Mouse (Mus musculus): ENCODE measurements around the gene Sfxn3. TPM values are rescaled to one million over a fixed set of nuclear protein-coding genes. Genes with fewer than 3 reads are reported as not detected.
"Not testable (repeated sequence)": the region's sequence is repeated elsewhere in the genome, so short reads cannot be mapped to it uniquely, and the experiment has no call there.

The Sfxn3 gene
- polyA plus RNA-seq, 1 experiment from 2014 or later, result 63.1 TPM

DNA sequence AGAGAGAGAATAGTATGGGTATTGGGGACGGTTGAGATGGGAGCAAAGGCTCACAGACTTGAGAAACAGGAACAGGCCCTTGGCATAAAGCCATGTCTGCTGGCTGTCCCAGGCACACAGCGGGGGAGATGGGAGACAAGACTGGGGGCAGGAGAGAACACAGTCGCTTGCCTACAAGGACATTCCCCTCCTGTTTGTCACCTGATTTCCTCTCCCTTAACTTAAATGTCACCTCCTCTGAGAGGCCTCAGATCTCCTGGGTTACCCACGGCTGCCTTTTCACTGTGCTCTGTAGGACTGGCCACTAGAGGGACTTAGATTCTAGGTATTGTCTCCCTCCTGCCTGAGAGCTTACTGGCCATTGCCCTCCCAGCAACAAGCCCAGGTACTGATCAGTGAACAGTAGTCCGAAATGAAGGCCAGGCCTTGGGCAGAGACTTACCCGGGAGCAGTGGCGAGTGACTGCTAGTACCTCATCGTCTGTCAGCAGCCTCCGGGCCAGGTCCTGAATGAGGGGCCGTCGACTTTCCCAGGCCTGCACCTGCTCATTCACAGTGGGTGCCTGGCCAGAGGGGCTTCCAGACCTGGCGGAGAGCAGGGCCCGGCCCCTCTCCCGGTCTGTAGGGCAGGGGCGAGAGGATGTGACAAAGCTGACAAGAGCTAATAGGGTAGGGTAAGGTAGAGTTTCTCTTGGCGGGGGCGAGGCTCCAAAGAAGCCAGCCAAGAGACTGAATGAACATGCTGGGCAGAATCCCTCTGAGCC is 14.6 kb upstream of the Sfxn3 start:
- Histone ChIP-seq H3K27me3 (peaks cover 17% of the 10 kb centered on the region), H3K4me3 (no peak overlapping the region), H3K9me3 (no peaks in the 10 kb centered on the region), H3K36me3 (peaks cover 8% of the 10 kb centered on the region), H3K4me1 (replicated peaks) (peaks cover 36% of the 10 kb centered on the region), H3K4me2 (no peak overlapping the region), H3K27ac (no peak overlapping the region), H3K9ac (peak overlapping the region; percentile 29)
- 48% methylated on average over 17 of the region's 17 CpGs for WGBS
- no peak for ATAC-seq (ENCODE audit: low FRiP score)

DNA sequence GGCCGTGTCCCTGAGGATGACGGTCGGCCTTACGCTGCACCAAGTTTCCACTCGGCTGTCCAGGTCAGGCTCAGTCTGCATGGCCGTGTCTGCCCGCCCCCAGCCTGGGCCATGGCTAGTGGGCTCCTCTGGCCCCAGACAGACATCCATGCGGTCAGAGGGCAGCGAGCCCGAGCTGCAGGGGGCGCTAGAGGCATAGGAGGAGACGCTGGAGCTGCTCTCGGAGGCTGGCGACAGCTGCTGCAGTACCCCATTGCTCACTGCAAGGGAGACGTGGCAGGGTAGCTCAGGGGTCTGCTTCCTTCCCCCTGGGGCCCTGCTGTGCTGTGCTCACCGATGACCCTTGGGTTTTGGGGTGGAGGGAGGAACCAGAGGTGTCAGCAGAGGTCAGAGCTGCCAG is 10.4 kb upstream of the Sfxn3 start:
- Histone ChIP-seq H3K4me1 (replicated peaks) (peaks cover 15% of the 10 kb centered on the region), H3K27ac (no peak overlapping the region), H3K9ac (no peak overlapping the region), H3K4me3 (no peak overlapping the region), H3K9me3 (no peaks in the 10 kb centered on the region), H3K27me3 (peaks cover 32% of the 10 kb centered on the region), H3K36me3 (no peaks in the 10 kb centered on the region), H3K4me2 (no peak overlapping the region)
- ATAC-seq (ENCODE audit: low FRiP score), result no peak
- WGBS, result 31% methylated on average over 16 of the region's 16 CpGs

DNA sequence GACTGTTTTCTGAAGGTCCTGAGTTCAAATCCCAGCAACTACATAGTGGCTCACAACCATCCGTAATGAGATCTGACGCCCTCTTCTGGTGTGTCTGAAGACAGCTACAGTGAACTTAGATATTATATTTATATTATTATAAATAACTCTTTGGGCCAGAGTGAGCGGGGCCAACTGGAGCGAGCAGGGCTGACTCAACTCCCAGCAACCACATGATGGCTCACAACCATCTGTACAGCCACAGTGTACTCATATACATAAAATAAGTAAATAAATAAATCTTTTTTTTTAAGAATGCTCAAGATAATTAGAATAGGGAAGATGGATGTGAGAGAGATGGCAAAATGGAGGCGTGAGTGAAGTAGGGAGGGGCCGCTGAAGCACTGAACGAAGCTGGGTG is 9.1 kb upstream of the Sfxn3 start:
- ATAC-seq (ENCODE audit: low FRiP score), result not testable (repeated sequence)

DNA sequence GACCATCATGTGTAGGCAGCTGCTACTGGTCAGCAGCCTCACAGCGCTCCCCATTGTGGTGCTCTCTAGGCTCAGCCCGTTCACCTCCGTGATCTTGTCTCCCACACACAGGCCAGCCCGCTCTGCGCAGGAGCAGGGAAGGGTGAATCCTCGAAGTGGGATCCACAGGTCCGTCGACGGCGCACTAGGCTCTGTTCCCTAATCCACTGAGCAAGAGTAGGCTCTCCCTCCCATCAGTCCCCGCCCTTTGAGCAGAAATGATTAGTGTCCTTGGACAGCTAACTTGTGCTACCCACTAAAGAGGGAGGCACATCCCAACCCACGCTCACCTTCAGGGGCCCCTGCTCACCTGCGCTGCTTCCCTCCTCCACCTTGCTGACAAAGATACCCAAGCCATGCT is 7.1 kb upstream of the Sfxn3 start:
- ATAC-seq (ENCODE audit: low FRiP score), result no peak

More for the DNA sequence above, 9.1 kb upstream of the Sfxn3 start:
- H3K27me3 ChIP-seq, result peaks cover 35% of the 10 kb centered on the region
- H3K9ac ChIP-seq; H3K36me3 ChIP-seq; H3K4me3 ChIP-seq; H3K9me3 ChIP-seq; H3K4me1 ChIP-seq (replicated peaks); H3K27ac ChIP-seq; H3K4me2 ChIP-seq: not testable (repeated sequence)
- WGBS, result 91% methylated on average over 7 of the region's 7 CpGs

DNA sequence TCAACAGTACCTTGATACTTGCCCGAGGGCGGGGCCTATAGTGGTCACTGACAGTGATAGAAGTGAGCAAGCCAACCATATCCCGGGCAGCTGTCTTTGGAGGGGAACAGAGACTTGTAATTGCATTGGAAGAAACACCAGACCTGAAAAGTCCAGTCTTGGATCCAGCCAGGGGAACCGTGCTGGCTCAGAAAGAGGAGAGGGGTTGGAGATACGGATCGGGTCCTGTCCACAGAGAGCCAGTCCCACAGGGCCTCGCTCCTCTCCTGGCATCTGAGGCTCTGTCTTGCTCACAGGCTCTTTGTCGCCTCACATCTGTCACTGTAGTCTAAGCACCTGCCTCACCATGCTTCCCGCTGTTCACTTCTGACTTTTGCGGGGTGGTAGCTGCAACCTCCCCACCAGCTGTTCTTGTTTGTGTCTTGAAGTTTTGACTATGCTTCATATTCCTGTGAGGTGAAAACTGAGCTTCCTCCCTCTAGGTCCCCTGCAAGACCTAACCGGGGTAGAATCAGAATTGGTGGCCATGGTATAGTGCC is 2.8 kb upstream of the Sfxn3 start:
- Histone ChIP-seq H3K27me3 (peaks cover 34% of the 10 kb centered on the region), H3K27ac (no peak overlapping the region), H3K4me3 (no peak overlapping the region), H3K9ac (no peak overlapping the region), H3K4me1 (replicated peaks) (peaks cover 44% of the 10 kb centered on the region), H3K9me3 (no peaks in the 10 kb centered on the region), H3K36me3 (peaks cover 5% of the 10 kb centered on the region; the same call in 1 of the 2 replicates), H3K4me2 (no peak overlapping the region)
- 54% methylated on average over 11 of the region's 11 CpGs for WGBS
- ATAC-seq (ENCODE audit: low FRiP score), result no peak

More for the DNA sequence above, 7.1 kb upstream of the Sfxn3 start:
- Histone ChIP-seq H3K4me3 (no peak overlapping the region), H3K4me2 (no peak overlapping the region), H3K27me3 (peaks cover 47% of the 10 kb centered on the region), H3K4me1 (replicated peaks) (peaks cover 10% of the 10 kb centered on the region; the same call in 1 of the 2 replicates), H3K27ac (no peak overlapping the region), H3K36me3 (no peaks in the 10 kb centered on the region), H3K9me3 (no peaks in the 10 kb centered on the region), H3K9ac (no peak overlapping the region)
- WGBS, result 52% methylated on average over 13 of the region's 13 CpGs

DNA sequence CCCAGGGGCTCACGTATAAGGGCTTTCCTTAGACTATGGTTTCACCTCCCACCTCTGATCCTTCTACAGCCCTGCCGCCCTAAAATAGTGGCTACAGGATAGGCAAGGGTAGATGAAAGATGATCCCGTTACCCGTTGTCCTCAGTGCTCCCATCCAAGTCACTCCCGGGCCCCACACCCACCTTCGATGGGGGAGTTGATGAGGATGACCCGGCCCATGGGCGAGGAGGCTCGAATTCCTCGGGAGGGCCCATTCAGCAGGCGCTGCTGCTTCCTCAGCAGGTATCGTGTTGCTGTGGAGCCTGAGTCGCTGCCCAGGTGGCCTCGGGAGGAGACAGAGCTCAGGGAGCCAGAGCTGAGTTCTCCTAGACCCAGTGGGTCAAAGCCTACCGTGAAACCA is 2.1 kb upstream of the Sfxn3 start:
- H3K4me2 ChIP-seq, result no peak overlapping the region
- peaks cover 48% of the 10 kb centered on the region for H3K4me1 ChIP-seq (replicated peaks)
- H3K36me3 ChIP-seq, result peaks cover 8% of the 10 kb centered on the region
- no peak overlapping the region for H3K27ac ChIP-seq
- ATAC-seq (ENCODE audit: low FRiP score), result no peak
- H3K9ac ChIP-seq, result no peak overlapping the region
- H3K27me3 ChIP-seq, result peaks cover 26% of the 10 kb centered on the region
- WGBS, result 49% methylated on average over 15 of the region's 15 CpGs
- H3K4me3 ChIP-seq, result no peak overlapping the region
- H3K9me3 ChIP-seq, result no peaks in the 10 kb centered on the region

DNA sequence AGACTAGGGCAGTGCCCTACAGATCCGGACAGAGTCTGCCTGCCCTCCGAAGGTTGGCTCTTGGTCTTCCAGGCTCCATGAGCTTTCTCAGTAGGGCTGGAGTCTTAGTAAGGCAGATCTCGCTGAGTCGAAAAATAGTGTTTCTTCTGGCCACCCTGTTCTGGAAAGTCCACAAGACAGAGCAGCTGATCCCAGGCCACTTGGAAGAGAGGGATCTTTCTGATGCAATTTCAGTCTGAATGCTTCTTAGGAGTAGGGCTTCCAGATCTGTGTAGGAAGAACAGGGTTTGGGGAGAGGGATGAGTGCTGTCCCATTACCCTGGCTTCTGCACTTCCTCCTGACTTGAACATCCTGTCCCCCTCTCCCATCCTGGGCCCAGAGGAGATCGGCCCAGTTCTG is 1.7 kb upstream of the Sfxn3 start, which contains the start of gene Pdzd7:
Gene Pdzd7 (minus strand): TSS at position 67 of the 400 bp plus-strand sequence.
- H3K4me1 ChIP-seq (replicated peaks), result peaks cover 50% of the 10 kb centered on the region
- peaks cover 12% of the 10 kb centered on the region for H3K36me3 ChIP-seq
- H3K4me3 ChIP-seq, result peak within 1 kb of the TSS; percentile 63
- WGBS, result 83% methylated on average over 5 of the region's 5 CpGs
- peak within 1 kb of the TSS; percentile 83 for H3K9ac ChIP-seq
- peak within 1 kb of the TSS; percentile 92 for H3K27ac ChIP-seq
- peak within 1 kb of the TSS; percentile 79 for H3K4me2 ChIP-seq
- H3K27me3 ChIP-seq, result peaks cover 24% of the 10 kb centered on the region
- no peaks in the 10 kb centered on the region for H3K9me3 ChIP-seq
- ATAC-seq (ENCODE audit: low FRiP score), result no peak

DNA sequence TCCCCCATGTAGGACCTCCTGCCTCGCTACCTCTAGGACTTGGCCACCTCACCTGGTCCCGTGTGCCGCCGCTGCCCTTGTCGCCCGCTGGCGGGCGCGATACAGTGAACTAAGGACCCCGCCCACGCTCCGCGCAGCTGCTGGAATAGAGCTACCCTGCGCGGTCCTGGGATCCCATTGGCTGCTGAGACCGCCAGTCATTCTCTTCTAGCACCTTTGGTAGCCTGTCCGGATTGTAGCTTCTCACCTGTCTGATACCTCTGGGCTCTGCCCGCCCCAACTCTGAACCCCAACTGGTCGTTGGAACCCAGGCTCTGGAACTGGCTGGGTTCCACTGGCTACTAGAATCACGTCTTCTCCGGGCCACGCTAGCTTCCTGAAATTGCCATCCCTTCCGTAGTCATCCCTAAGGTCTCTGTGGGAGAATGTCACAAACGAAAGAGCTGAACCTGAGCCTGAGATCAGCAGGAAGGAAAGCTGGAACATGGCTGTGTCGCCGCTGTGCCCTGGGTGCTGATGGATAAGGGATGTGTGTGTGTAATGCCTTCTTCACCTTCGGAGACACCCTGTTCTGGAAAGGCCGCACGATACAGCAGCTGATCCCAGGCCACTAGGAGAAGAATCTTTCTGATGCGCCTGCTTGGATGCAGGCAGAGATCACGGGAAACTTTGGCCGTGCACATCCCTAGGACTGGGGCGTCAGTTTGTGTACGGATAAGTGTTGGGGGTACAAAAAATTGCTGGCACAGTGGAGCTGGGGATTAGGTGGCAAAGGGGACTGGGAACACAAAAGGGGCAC is 581 bp upstream of the Sfxn3 start:
- Histone ChIP-seq H3K9me3 (no peaks in the 10 kb centered on the region), H3K4me1 (replicated peaks) (peaks cover 53% of the 10 kb centered on the region), H3K9ac (peak overlapping the region; percentile 83), H3K4me3 (peak overlapping the region; percentile 63), H3K27ac (peak overlapping the region; percentile 92), H3K4me2 (peak overlapping the region; percentile 79), H3K27me3 (peaks cover 24% of the 10 kb centered on the region), H3K36me3 (peaks cover 22% of the 10 kb centered on the region)
- peak; percentile 50 for ATAC-seq (ENCODE audit: low FRiP score)
- 2% methylated on average over 34 of the region's 34 CpGs for WGBS

DNA sequence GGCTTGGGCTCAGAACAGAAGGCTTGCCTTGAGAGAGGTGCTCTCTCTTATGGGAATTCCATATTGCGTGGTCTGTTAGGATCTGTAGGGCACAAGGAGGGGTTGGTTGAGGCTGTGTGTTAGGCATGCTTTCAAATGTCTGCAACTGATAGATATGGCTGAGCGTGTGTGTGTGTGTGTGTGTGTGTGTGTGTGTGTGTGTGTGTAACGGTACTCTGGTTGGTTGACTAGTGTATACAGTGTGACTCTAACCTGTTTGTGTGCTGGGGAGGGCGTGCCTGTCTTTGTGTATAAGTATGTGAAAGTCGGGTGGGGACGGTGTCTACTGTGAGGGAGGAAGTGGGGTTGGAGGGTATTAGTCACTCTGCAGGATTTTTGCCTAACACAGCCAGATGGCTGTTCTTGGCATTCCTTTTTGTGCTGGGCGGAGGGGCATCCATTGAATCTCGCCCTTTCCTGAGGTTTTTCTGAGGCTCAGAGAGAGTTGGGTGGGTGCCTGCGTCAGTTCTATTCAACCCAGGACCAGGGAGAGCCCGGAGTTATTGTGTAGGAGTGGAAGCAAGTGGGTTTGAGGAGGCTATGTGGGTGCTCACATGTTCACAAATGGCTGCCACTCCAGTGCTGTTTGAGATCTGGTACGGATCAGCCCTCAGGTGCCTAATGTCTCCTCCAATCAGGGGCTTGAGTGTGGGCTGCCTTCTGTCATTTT is 786 bp downstream of the Sfxn3 start:
- peaks cover 21% of the 10 kb centered on the region for H3K27me3 ChIP-seq
- peaks cover 36% of the 10 kb centered on the region for H3K36me3 ChIP-seq
- WGBS, result 39% methylated on average over 10 of the region's 11 CpGs
- peak overlapping the region; percentile 63 for H3K4me3 ChIP-seq
- H3K9me3 ChIP-seq, result no peaks in the 10 kb centered on the region
- peak overlapping the region; percentile 92 for H3K27ac ChIP-seq
- peak overlapping the region; percentile 79 for H3K4me2 ChIP-seq
- ATAC-seq (ENCODE audit: low FRiP score), result peak; percentile 73
- H3K4me1 ChIP-seq (replicated peaks), result peaks cover 53% of the 10 kb centered on the region
- peak overlapping the region; percentile 83 for H3K9ac ChIP-seq

DNA sequence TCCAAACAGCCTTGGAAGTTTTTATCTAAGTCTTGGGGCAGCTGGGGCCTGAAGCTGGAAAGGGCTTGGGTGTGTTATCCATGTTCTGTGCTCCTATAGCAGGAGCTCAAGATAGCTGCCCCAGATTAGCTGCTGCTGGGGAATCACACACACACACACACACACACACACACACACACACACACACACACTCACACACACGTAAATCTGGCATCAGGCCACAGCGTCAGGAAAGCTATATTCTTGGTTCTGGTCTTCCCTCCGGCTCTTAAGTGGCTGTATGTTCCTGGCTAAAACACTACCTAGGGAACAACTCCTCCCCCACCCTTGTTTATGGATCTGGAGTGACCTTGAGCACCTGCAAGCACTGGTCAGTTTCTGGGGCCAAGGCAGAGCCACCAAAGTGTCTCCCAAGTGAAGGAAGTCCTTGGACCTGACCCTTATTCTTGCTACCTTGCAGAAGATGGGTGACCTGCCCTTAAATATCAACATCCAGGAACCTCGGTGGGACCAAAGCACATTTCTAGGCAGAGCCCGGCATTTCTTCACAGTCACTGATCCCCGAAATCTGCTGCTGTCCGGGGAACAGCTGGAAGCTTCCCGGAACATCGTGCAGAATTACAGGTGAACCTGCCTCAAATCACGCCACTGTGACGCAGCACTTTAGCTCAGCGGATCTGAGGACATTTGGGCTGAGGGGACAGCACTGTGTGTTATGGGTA is 1.5 kb downstream of the Sfxn3 start:
- Histone ChIP-seq H3K9ac (peak overlapping the region; percentile 83), H3K9me3 (no peaks in the 10 kb centered on the region), H3K4me1 (replicated peaks) (peaks cover 53% of the 10 kb centered on the region), H3K27me3 (peaks cover 21% of the 10 kb centered on the region), H3K4me3 (peak overlapping the region; percentile 63), H3K4me2 (peak overlapping the region; percentile 79), H3K36me3 (peaks cover 43% of the 10 kb centered on the region), H3K27ac (peak overlapping the region; percentile 92)
- 79% methylated on average over 12 of the region's 12 CpGs for WGBS
- no peak for ATAC-seq (ENCODE audit: low FRiP score)

DNA sequence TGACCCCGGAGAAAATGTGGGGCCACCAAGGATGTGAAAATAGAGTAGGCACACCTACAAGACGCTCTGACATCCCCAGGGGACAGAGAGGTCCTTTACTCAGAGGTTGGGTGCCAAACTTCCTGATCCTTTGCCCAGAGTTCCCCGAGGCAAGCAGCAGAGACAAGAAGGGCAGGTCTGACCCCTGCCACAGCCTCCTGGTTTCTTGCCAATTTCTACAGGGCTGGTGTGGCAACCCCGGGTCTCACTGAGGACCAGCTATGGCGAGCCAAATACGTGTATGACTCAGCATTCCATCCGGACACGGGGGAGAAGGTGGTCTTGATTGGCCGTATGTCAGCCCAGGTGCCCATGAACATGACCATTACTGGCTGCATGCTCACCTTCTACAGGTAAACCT is 2.2 kb downstream of the Sfxn3 start:
- H3K9ac ChIP-seq, result peak overlapping the region; percentile 83
- peaks cover 50% of the 10 kb centered on the region for H3K36me3 ChIP-seq
- H3K27me3 ChIP-seq, result peaks cover 16% of the 10 kb centered on the region
- H3K27ac ChIP-seq, result 0 out of 2 replicates have a peak overlapping the region, but pooled peaks have one; percentile 35
- H3K4me1 ChIP-seq (replicated peaks), result peaks cover 50% of the 10 kb centered on the region
- H3K4me2 ChIP-seq, result peak overlapping the region; percentile 79
- no peaks in the 10 kb centered on the region for H3K9me3 ChIP-seq
- ATAC-seq (ENCODE audit: low FRiP score), result no peak
- 79% methylated on average over 9 of the region's 9 CpGs for WGBS
- peak overlapping the region; percentile 63 for H3K4me3 ChIP-seq

Data from hindbrain, embryonic 13.5 days (tissue).